Mouse (Mus musculus): ENCODE measurements around the gene Sntg2. TPM values are rescaled to one million over a fixed set of nuclear protein-coding genes. Genes with fewer than 3 reads are reported as not detected.

The Sntg2 gene
- 0.88 and 1.2 TPM in 2 replicates for polyA plus RNA-seq (2012; rRNA removed)

GRCm38 (mm10) chr12:30372933-30373501 lies at the start of gene Sntg2:
TSS of gene Sntg2 (minus strand) at chr12:30373375.
- under 1% methylated on average over 39 of the region's 39 CpGs for WGBS
- peaks cover 10% of the 10 kb centered on the region; the same call in 1 of the 2 replicates for H3K4me1 ChIP-seq (ENCODE audit: control insufficient read depth, insufficient read depth, low read length)
- DNase-seq, result peak; percentile 89
- no peaks in the 10 kb centered on the region for H3K36me3 ChIP-seq (ENCODE audit: control insufficient read depth, insufficient read depth, low read length)
- peak within 1 kb of the TSS; percentile 30 for H3K4me3 ChIP-seq (ENCODE audit: insufficient read depth, low read depth, low read length)
- no peak within 1 kb of the TSS for H3K27ac ChIP-seq (ENCODE audit: insufficient read depth, low read depth, low read length)
- no peak for TF ChIP-seq POLR2A (IDR thresholded peaks at IDR 0.05; ENCODE audit: low read depth, low read length)
- 0 out of 2 replicates have a peak, but pooled peaks have one; percentile 16 for TF ChIP-seq CTCF (conservative IDR thresholded peaks at IDR 0.05; ENCODE audit: insufficient read depth, insufficient read length, low read depth, low read length)
- no peaks in the 10 kb centered on the region for H3K27me3 ChIP-seq (replicated peaks; ENCODE audit: control insufficient read depth, insufficient read depth, low read length)

DNA sequence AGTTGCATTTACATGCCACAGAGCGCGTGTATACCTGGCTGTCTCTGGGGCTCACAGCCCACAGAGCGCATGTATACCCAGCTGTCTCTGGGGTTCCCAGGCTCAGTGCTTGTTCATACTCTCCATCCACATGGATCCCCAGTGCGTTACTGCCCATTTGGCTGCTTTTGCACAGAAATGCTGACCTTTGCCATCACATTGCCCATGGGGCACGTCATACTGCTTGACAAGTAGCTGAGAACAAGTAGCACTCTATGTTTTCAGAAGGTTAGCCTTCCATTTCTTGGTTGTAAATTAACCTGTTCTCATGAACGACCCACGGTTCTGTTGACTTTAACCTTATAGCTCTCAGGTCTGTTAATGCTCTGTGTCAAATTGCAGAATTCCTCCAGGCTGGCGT lies 43.4 kb upstream of the Sntg2 start:
- WGBS, result 38% methylated on average over 8 of the region's 8 CpGs
- no peaks in the 10 kb centered on the region for H3K36me3 ChIP-seq (ENCODE audit: control insufficient read depth, insufficient read depth, low read length)
- H3K27me3 ChIP-seq (replicated peaks; ENCODE audit: control insufficient read depth, insufficient read depth, low read length), result no peaks in the 10 kb centered on the region
- no peak overlapping the region for H3K4me3 ChIP-seq (ENCODE audit: insufficient read depth, low read depth, low read length)
- H3K27ac ChIP-seq (ENCODE audit: insufficient read depth, low read depth, low read length), result no peak overlapping the region
- peak; percentile 83 for DNase-seq
- TF ChIP-seq POLR2A (IDR thresholded peaks at IDR 0.05; ENCODE audit: low read depth, low read length) (no peak), CTCF (conservative IDR thresholded peaks at IDR 0.05; ENCODE audit: insufficient read depth, insufficient read length, low read depth, low read length) (no peak)
- peaks cover 4% of the 10 kb centered on the region; the same call in 1 of the 2 replicates for H3K4me1 ChIP-seq (ENCODE audit: control insufficient read depth, insufficient read depth, low read length)

GRCm38 (mm10) chr12:30415981-30416380 lies 42.8 kb upstream of the Sntg2 start:
- Histone ChIP-seq H3K4me1 (ENCODE audit: control insufficient read depth, insufficient read depth, low read length) (peaks cover 4% of the 10 kb centered on the region; the same call in 1 of the 2 replicates), H3K27me3 (replicated peaks; ENCODE audit: control insufficient read depth, insufficient read depth, low read length) (no peaks in the 10 kb centered on the region), H3K36me3 (ENCODE audit: control insufficient read depth, insufficient read depth, low read length) (no peaks in the 10 kb centered on the region), H3K4me3 (ENCODE audit: insufficient read depth, low read depth, low read length) (no peak overlapping the region), H3K27ac (ENCODE audit: insufficient read depth, low read depth, low read length) (no peak overlapping the region)
- TF ChIP-seq POLR2A (IDR thresholded peaks at IDR 0.05; ENCODE audit: low read depth, low read length), result no peak
- no peak for TF ChIP-seq CTCF (conservative IDR thresholded peaks at IDR 0.05; ENCODE audit: insufficient read depth, insufficient read length, low read depth, low read length)
- WGBS, result 41% methylated on average over 6 of the region's 6 CpGs
- DNase-seq, result peak; percentile 65

DNA sequence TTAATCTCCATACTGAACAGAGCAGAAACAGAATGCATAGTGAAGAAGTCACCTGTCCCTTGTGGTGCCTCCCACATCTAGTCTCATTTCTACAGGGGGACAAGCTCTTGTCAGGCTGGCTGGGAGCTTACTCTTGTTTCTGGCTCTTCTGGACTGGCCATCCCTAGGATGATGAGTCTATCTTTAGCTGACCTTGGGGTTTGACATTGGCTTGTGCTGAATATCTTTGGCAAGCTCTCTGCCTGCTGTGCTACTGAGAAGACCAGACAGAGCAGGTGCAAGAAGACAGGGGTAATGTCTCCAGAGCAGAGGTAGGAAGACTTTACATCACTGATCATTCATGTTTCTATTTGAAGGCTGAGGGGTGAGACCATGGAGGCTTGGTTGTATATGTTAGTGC lies 29.5 kb upstream of the Sntg2 start:
- DNase-seq, result no peak
- Histone ChIP-seq H3K27ac (ENCODE audit: insufficient read depth, low read depth, low read length) (no peak overlapping the region), H3K4me1 (ENCODE audit: control insufficient read depth, insufficient read depth, low read length) (no peaks in the 10 kb centered on the region), H3K4me3 (ENCODE audit: insufficient read depth, low read depth, low read length) (no peak overlapping the region), H3K36me3 (ENCODE audit: control insufficient read depth, insufficient read depth, low read length) (no peaks in the 10 kb centered on the region), H3K27me3 (replicated peaks; ENCODE audit: control insufficient read depth, insufficient read depth, low read length) (no peaks in the 10 kb centered on the region)
- TF ChIP-seq POLR2A (IDR thresholded peaks at IDR 0.05; ENCODE audit: low read depth, low read length), result no peak
- no peak for TF ChIP-seq CTCF (conservative IDR thresholded peaks at IDR 0.05; ENCODE audit: insufficient read depth, insufficient read length, low read depth, low read length)

GRCm38 (mm10) chr12:30400531-30400930 lies 27.4 kb upstream of the Sntg2 start:
- no peaks in the 10 kb centered on the region for H3K36me3 ChIP-seq (ENCODE audit: control insufficient read depth, insufficient read depth, low read length)
- no peak overlapping the region for H3K4me3 ChIP-seq (ENCODE audit: insufficient read depth, low read depth, low read length)
- no peaks in the 10 kb centered on the region for H3K4me1 ChIP-seq (ENCODE audit: control insufficient read depth, insufficient read depth, low read length)
- no peak for DNase-seq
- no peak for TF ChIP-seq POLR2A (IDR thresholded peaks at IDR 0.05; ENCODE audit: low read depth, low read length)
- TF ChIP-seq CTCF (conservative IDR thresholded peaks at IDR 0.05; ENCODE audit: insufficient read depth, insufficient read length, low read depth, low read length), result no peak
- no peaks in the 10 kb centered on the region for H3K27me3 ChIP-seq (replicated peaks; ENCODE audit: control insufficient read depth, insufficient read depth, low read length)
- no peak overlapping the region for H3K27ac ChIP-seq (ENCODE audit: insufficient read depth, low read depth, low read length)
- 89% methylated on average over 2 of the region's 2 CpGs for WGBS

- H3K27me3 ChIP-seq (replicated peaks; ENCODE audit: control insufficient read depth, insufficient read depth, low read length), result no peaks in the 10 kb centered on the region
- no peak overlapping the region for H3K27ac ChIP-seq (ENCODE audit: insufficient read depth, low read depth, low read length)
- TF ChIP-seq POLR2A (IDR thresholded peaks at IDR 0.05; ENCODE audit: low read depth, low read length) (no peak), CTCF (conservative IDR thresholded peaks at IDR 0.05; ENCODE audit: insufficient read depth, insufficient read length, low read depth, low read length) (no peak)
- no peak for DNase-seq
- H3K36me3 ChIP-seq (ENCODE audit: control insufficient read depth, insufficient read depth, low read length), result no peaks in the 10 kb centered on the region
- no peak overlapping the region for H3K4me3 ChIP-seq (ENCODE audit: insufficient read depth, low read depth, low read length)
- WGBS, result 72% methylated on average over 2 of the region's 2 CpGs
- H3K4me1 ChIP-seq (ENCODE audit: control insufficient read depth, insufficient read depth, low read length), result no peaks in the 10 kb centered on the region
Observed at GRCm38 (mm10) chr12:30400114-30400513, 26.9 kb upstream of the Sntg2 start.

- DNase-seq, result no peak
- Histone ChIP-seq H3K36me3 (ENCODE audit: control insufficient read depth, insufficient read depth, low read length) (no peaks in the 10 kb centered on the region), H3K27me3 (replicated peaks; ENCODE audit: control insufficient read depth, insufficient read depth, low read length) (no peaks in the 10 kb centered on the region), H3K4me3 (ENCODE audit: insufficient read depth, low read depth, low read length) (no peak overlapping the region), H3K27ac (ENCODE audit: insufficient read depth, low read depth, low read length) (no peak overlapping the region), H3K4me1 (ENCODE audit: control insufficient read depth, insufficient read depth, low read length) (peaks cover 10% of the 10 kb centered on the region; the same call in 1 of the 2 replicates)
- TF ChIP-seq CTCF (conservative IDR thresholded peaks at IDR 0.05; ENCODE audit: insufficient read depth, insufficient read length, low read depth, low read length) (no peak), POLR2A (IDR thresholded peaks at IDR 0.05; ENCODE audit: low read depth, low read length) (no peak)
- 49% methylated on average over 5 of the region's 5 CpGs for WGBS
Observed at GRCm38 (mm10) chr12:30372293-30372692, 882 bp downstream of the Sntg2 start.
